11 mouse cellular contexts compared by ENCODE assay signal in genomic region chrX:109190969-109191368, GRCm38 (mm10). TPM values are rescaled to one million over a fixed set of nuclear protein-coding genes. Genes with fewer than 3 reads are reported as not detected.
DNase-seq lines count a peak whose midpoint lies in the region; ATAC-seq and TF ChIP-seq lines count a peak whose summit lies in the region.
"Had no signal": no experiment of that assay in that cellular context is flagged by ENCODE, and none has a peak within 500 bp of the region (broad histone marks: within the 10 kb centered on the region; RNA-seq: fewer than 3 reads in every experiment).

No protein-coding gene starts in this region.

- no peak for DNase-seq in liver, adult 2 months (ENCODE audit: extremely low read depth, low read depth, low spot score)
- no peak for DNase-seq in liver
- DNase-seq in liver, embryonic 14.5 days (ENCODE audit: low read depth in 3 of 3, low spot score in 3 of 3): no peak
- DNase-seq in skeletal muscle tissue, adult 2 months (ENCODE audit: low read depth, low spot score): peak; percentile 25
- DNase-seq in right cerebral cortex, postnatal 4 days: no peak
- no peak for DNase-seq in neural tube, embryonic 10.5 days (ENCODE audit: extremely low spot score, low spot score)
- DNase-seq in layer of hippocampus, postnatal 14 days (ENCODE audit: low spot score in 2 of 2): no peak

- peak; percentile 75 for ATAC-seq in heart, embryonic 15.5 days (replicated peaks; ENCODE audit: insufficient number of reproducible peaks, insufficient read depth, low FRiP score, low read depth)
- ATAC-seq in liver, embryonic 14.5 days (ENCODE audit: insufficient read depth): peak; percentile 43; the same call in 1 of the 2 replicates
- ATAC-seq: Patski had no signal

- TF ChIP-seq EP300 in liver, embryonic 14.5 days (IDR thresholded peaks at IDR 0.05; ENCODE audit: low read depth): no peak

- H3K9ac ChIP-seq in liver, adult 2 months (ENCODE audit: low read depth, low read length): no peak overlapping the region
- H3K9ac ChIP-seq in heart, embryonic 15.5 days: no peak overlapping the region
- no peak overlapping the region for H3K9ac ChIP-seq in liver, embryonic 14.5 days (replicated peaks)

- no peaks in the 10 kb centered on the region for H3K79me2 ChIP-seq in liver, adult 2 months (ENCODE audit: control insufficient read depth, insufficient read depth, low read length)

- TF ChIP-seq POLR2A in liver, adult 2 months (IDR thresholded peaks at IDR 0.05; ENCODE audit: extremely low read depth, insufficient read depth, low read length): no peak

- no peaks in the 10 kb centered on the region for H3K36me3 ChIP-seq in liver, adult 2 months (ENCODE audit: control insufficient read depth, insufficient read depth, low read length)
- no peaks in the 10 kb centered on the region for H3K36me3 ChIP-seq in heart, embryonic 15.5 days
- H3K36me3 ChIP-seq in liver, embryonic 14.5 days (replicated peaks; ENCODE audit: control insufficient read depth, insufficient read depth, low read depth): no peaks in the 10 kb centered on the region

- no peak for TF ChIP-seq CTCF in liver, adult 2 months (IDR thresholded peaks at IDR 0.05; ENCODE audit: low read depth, low read length)
- no peak for TF ChIP-seq CTCF in liver, embryonic 14.5 days (IDR thresholded peaks at IDR 0.05; ENCODE audit: low read depth)

- H3K9me3 ChIP-seq in heart, embryonic 15.5 days (replicated peaks): no peaks in the 10 kb centered on the region
- H3K9me3 ChIP-seq in liver, embryonic 14.5 days (ENCODE audit: control insufficient read depth, low read length): no peaks in the 10 kb centered on the region

- H3K4me1 ChIP-seq in liver, adult 2 months (ENCODE audit: control insufficient read depth, insufficient read depth, low read length): no peaks in the 10 kb centered on the region
- H3K4me1 ChIP-seq in heart, embryonic 15.5 days (replicated peaks): no peaks in the 10 kb centered on the region
- peaks cover 0 to 2% of the 10 kb centered on the region in 2 experiments; a peak in 1 of 4 replicates for H3K4me1 ChIP-seq in liver, embryonic 14.5 days (replicated peaks; ENCODE audit: control insufficient read depth in 2 of 2, insufficient read depth in 2 of 2, low read length in 1 of 2)

- H3K4me2 ChIP-seq in heart, embryonic 15.5 days: no peak overlapping the region
- H3K4me2 ChIP-seq in liver, embryonic 14.5 days (ENCODE audit: low read depth): no peak overlapping the region

- H3K4me3 ChIP-seq in liver, adult 2 months (ENCODE audit: insufficient read depth, low read depth, low read length): no peak overlapping the region
- no peak overlapping the region for H3K4me3 ChIP-seq in heart, embryonic 15.5 days
- H3K4me3 ChIP-seq in liver, embryonic 14.5 days (ENCODE audit: insufficient read depth in 1 of 2, low read depth in 2 of 2, low read length in 2 of 2): no peak overlapping the region
- H3K4me3 ChIP-seq: erythroblast, embryonic 14.5 days had no signal

- no peaks in the 10 kb centered on the region for H3K27me3 ChIP-seq in liver, adult 2 months (ENCODE audit: control insufficient read depth, insufficient read depth, low read length)
- no peaks in the 10 kb centered on the region for H3K27me3 ChIP-seq in heart, embryonic 15.5 days
- H3K27me3 ChIP-seq in liver, embryonic 14.5 days (ENCODE audit: control insufficient read depth, insufficient read depth, low read length): no peaks in the 10 kb centered on the region

- H3K27ac ChIP-seq in liver, adult 2 months (replicated peaks; ENCODE audit: insufficient read depth, low read depth, low read length): peak overlapping the region; percentile 54
- H3K27ac ChIP-seq in heart, embryonic 15.5 days: peak overlapping the region; percentile 45
- no peak overlapping the region for H3K27ac ChIP-seq in liver, embryonic 14.5 days

- 54% methylated on average over 4 of the region's 4 CpGs for WGBS in liver, adult 2 months
- 54% methylated on average over 4 of the region's 4 CpGs for WGBS in heart, embryonic 15.5 days
- whole genome bisulfite sequencing in liver, embryonic 14.5 days (ENCODE audit: insufficient replicate concordance): 39% methylated on average over 4 of the region's 4 CpGs

RNA-seq across cellular contexts. Expression of gene Gm6377, which starts 5.6 kb away (rescaled TPM):
- total RNA-seq in liver, adult 2 months (2014; rRNA removed): 1.3 and 1.5 TPM in 2 replicates
- 0.05 TPM in 1 of 2 replicates, not detected in the other for polyA plus RNA-seq in liver, adult 2 months (2012; rRNA removed)
- 0.11 and 0.13 TPM in 2 replicates for polyA plus RNA-seq in heart, embryonic 15.5 days (2015; fragmentation: Nextera tagmentation; extraction: Ambion mirVana)
- polyA plus RNA-seq in liver, embryonic 14.5 days (2012; rRNA removed): 0.15 and 0.21 TPM in 2 replicates
- 0.05 and 0.18 TPM in 2 replicates for polyA plus RNA-seq in liver, embryonic 14.5 days (2014; fragmentation: Nextera tagmentation; extraction: Ambion mirVana)
- not detected for total RNA-seq in layer of hippocampus, postnatal 14 days (2021)
- total RNA-seq: left cerebral cortex, postnatal 25 days had no signal
- polyA plus RNA-seq: erythroblast, embryonic 14.5 days had no signal
